In genomic region chr3:142528116-142528515, GRCm38 (mm10) we compare ENCODE assay signal across 16 mouse cellular contexts. TPM values are rescaled to one million over a fixed set of nuclear protein-coding genes. Genes with fewer than 3 reads are reported as not detected.
"Had no signal": no experiment of that assay in that cellular context is flagged by ENCODE, and none has a peak within 500 bp of the region (broad histone marks: within the 10 kb centered on the region; RNA-seq: fewer than 3 reads in every experiment).

No protein-coding gene starts in this region.

- DNase-seq: lung, embryonic 14.5 days; lung, postnatal 4 days; midbrain, embryonic 14.5 days; retina, postnatal 1 day; right cerebral cortex, adult 18-20 months; right cerebral cortex, postnatal 25 days; right cerebral cortex, postnatal 4 days; spleen, adult 18-20 months; thymus, adult 18-20 months; thymus, postnatal 14 days; thymus, postnatal 36 days had no signal

- H3K27me3 ChIP-seq: neural tube, embryonic 15.5 days had no signal

- H3K4me3 ChIP-seq: midbrain, embryonic 10.5 days; midbrain, embryonic 12.5 days; myocyte; neural tube, embryonic 13.5 days; neural tube, embryonic 15.5 days had no signal

- H3K9me3 ChIP-seq: midbrain, embryonic 10.5 days; midbrain, embryonic 12.5 days; neural tube, embryonic 13.5 days; neural tube, embryonic 15.5 days had no signal

- H3K36me3 ChIP-seq: midbrain, embryonic 10.5 days; midbrain, embryonic 12.5 days; neural tube, embryonic 13.5 days; neural tube, embryonic 15.5 days had no signal

- H3K9ac ChIP-seq: lung, embryonic 14.5 days; midbrain, embryonic 12.5 days; neural tube, embryonic 13.5 days; neural tube, embryonic 15.5 days had no signal

- H3K27ac ChIP-seq: midbrain, embryonic 10.5 days; midbrain, embryonic 12.5 days; neural tube, embryonic 13.5 days; neural tube, embryonic 15.5 days had no signal

RNA-seq across cellular contexts. Expression of gene Gbp5, which starts 34.3 kb away (rescaled TPM):
- polyA plus RNA-seq: midbrain, embryonic 10.5 days; midbrain, embryonic 12.5 days; myocyte had no signal
